Mouse (Mus musculus) forebrain, postnatal 0 days (tissue): ENCODE results near the gene Ifitm1. TPM values are rescaled to one million over a fixed set of nuclear protein-coding genes. Genes with fewer than 3 reads are reported as not detected.
A peak's percentile ranks its signal among the peaks of the same experiment; 100 is the strongest.
"Not testable (repeated sequence)": the region's sequence is repeated elsewhere in the genome, so short reads cannot be mapped to it uniquely, and the experiment has no call there.

Experiments used
- ATAC-seq: fragments of 200-750 bp; cut with Nextera tagmentation; 2 replicates; pipeline ENCODE4 v1.8.0; 2017; ENCODE audit warnings: mild to moderate bottlenecking, moderate library complexity
- DNase-seq: peaks from one replicate; pipeline ENCODE4 v3.0.0-alpha.2; 2015
- H3K27ac ChIP-seq: fragments of 300-500 bp; sonication (generic); 2 replicates; pipeline ENCODE4 v1.5.1; 2014; ENCODE audit warnings: low read depth, mild to moderate bottlenecking, antibody characterized with exemption, low read length, moderate library complexity, mixed read lengths
- H3K27me3 ChIP-seq: fragments of 300-500 bp; sonication (generic); 2 replicates; pipeline ENCODE4 v1.6.1; 2014; ENCODE audit warnings: mild to moderate bottlenecking, low read length, mixed read lengths; ENCODE audit not compliant: insufficient read depth
- H3K36me3 ChIP-seq: fragments of 300-500 bp; sonication (generic); 2 replicates; pipeline ENCODE4 v1.6.1; 2014; ENCODE audit warnings: mild to moderate bottlenecking, moderate library complexity; ENCODE audit not compliant: insufficient read depth
- H3K4me1 ChIP-seq: fragments of 300-500 bp; sonication (generic); 2 replicates; pipeline ENCODE4 v1.6.1; 2014; ENCODE audit warnings: antibody characterized with exemption; ENCODE audit not compliant: insufficient read depth
- H3K4me2 ChIP-seq: fragments of 300-500 bp; sonication (generic); 2 replicates; pipeline ENCODE4 v1.6.1; 2014; ENCODE audit warnings: low read depth, mild to moderate bottlenecking, moderate library complexity
- H3K4me3 ChIP-seq: fragments of 300-500 bp; sonication (generic); 2 replicates; pipeline ENCODE4 v1.5.1; 2014; ENCODE audit warnings: low read depth, low read length, mixed read lengths
- H3K9ac ChIP-seq: fragments of 300-500 bp; sonication (generic); 2 replicates; pipeline ENCODE4 v1.6.1; 2014; ENCODE audit warnings: mild to moderate bottlenecking
- H3K9me3 ChIP-seq: fragments of 300-500 bp; sonication (generic); 2 replicates; pipeline ENCODE4 v1.6.1; 2016; ENCODE audit warnings: low read length
- CTCF ChIP-seq: sonication (generic); IDR thresholded peaks from 2 replicates; pipeline ENCODE4 v1.5.1; 2016; ENCODE audit warnings: antibody characterized with exemption, control low read depth, low read depth
- WGBS: fragments of 180-500 bp; shearing (Covaris S2); extraction: QIAGEN DNeasy Blood & Tissue Kit; methylation state at CpG from one replicate; pipeline ENCODE4 v1.1.7; 2014; 5-methylcytosine and 5-hydroxymethylcytosine counted together
- polyA plus RNA-seq: library from polyadenylated mRNA; unstranded; fragments of >200 nt; fragmentation: Nextera tagmentation; extraction: Ambion mirVana; gene quantifications from 2 replicates; pipeline ENCODE4 v1.2.1, GENCODE M21; 2015
- total RNA-seq: library from RNA; depleted of rRNA; stranded (reverse); fragments of >200 nt; gene quantifications from 2 replicates; pipeline ENCODE4 v1.2.3, GENCODE M21; 2014

The Ifitm1 gene
- total and polyA plus RNA-seq, 2 experiments from 2014 or later: 12.7 to 14.5 TPM

DNA sequence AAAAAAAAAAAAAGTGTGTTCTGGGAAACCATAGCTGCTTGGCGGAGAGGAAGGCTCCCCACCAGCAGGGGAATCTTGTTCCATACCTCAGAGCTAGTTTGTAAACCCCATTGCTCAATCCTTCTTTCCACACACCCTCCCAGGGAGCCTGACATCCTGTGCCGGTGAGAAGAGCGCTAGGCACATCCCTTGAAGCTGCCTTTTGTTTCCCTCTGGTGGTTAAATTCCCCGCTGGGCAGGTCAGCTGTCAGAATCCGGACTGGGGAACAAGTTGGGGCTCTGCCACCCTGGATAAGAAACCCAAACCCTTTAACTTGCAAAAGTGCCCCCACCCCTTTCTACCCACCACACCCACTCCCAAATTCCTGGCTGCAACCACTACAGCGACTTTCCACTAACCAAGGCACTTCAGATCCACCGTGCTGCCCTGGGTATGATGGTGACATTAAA is 41.3 kb downstream of the Ifitm1 start:
- WGBS: 15% methylated on average over 7 of the region's 7 CpGs
- DNase-seq: no peak

DNA sequence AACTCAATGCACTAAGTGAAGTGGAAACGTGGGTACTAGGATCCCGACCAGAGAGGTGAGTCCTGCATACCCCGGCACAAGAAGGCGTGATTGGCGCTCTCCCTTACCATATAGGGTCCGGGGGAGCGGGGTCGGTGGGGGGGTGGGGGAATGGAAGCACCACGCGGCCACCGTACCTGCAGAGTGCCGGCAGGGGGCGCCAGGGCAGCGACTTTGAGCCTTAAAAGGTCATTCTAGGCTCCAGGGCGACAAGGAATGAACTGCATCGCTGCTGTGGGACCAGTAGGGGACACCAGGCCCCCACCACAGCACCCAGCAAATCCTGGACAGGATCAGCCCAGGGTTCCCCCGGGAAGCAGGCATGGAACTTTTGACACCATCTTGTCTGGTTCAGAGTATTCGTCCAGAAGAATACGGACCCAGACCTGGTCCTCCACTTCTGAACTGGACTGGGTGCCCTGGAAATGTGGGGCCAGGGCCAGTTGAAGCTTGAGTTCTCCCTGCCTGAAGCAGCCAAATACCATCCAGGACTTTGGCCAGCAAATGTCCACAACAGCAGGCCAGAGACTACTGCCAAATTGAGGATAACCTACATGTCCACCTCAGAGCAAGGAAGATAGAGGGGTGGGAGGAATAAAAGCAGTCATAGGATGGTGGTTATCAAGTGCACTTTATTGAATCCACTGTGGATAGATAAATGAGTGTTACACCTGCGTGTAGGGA is 42.1 kb downstream of the Ifitm1 start:
- no peak overlapping the region for H3K9ac ChIP-seq
- DNase-seq (peak; percentile 46), ATAC-seq (peak; percentile 83)
- 13% methylated on average over 20 of the region's 20 CpGs for WGBS
- no peak overlapping the region for H3K27ac ChIP-seq
- H3K36me3 ChIP-seq: no peaks in the 10 kb centered on the region
- no peak overlapping the region for H3K4me3 ChIP-seq
- peak; percentile 73 for TF ChIP-seq CTCF
- H3K4me2 ChIP-seq: peak overlapping the region; percentile 19; the same call in 1 of the 2 replicates
- no peaks in the 10 kb centered on the region for H3K9me3 ChIP-seq
- no peaks in the 10 kb centered on the region for H3K27me3 ChIP-seq
- H3K4me1 ChIP-seq: no peaks in the 10 kb centered on the region

More for the DNA sequence above, 41.3 kb downstream of the Ifitm1 start:
- Histone ChIP-seq H3K27ac (no peak overlapping the region), H3K4me3 (no peak overlapping the region), H3K27me3 (no peaks in the 10 kb centered on the region), H3K9ac (no peak overlapping the region), H3K4me1 (no peaks in the 10 kb centered on the region), H3K4me2 (no peak overlapping the region), H3K36me3 (no peaks in the 10 kb centered on the region), H3K9me3 (no peaks in the 10 kb centered on the region)
- no peak for TF ChIP-seq CTCF
- ATAC-seq: no peak

DNA sequence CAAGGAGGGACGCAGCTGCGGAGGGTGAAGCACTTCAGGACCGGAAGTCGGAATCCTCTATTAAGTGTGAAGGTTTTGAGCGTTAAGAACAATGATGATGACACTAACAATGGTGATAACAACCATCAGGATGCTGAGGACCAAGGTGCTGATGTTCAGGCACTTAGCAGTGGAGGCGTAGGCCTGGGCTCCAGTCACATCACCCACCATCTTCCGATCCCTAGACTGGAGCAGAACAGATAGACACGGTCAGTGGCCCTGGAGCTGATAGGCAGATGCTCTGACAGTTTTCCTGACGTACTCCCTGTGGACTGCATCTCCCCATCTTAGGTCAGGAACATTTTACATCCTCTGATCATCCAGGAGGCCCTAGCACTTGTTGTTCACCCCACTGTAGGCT is 42.6 kb downstream of the Ifitm1 start:
- Histone ChIP-seq H3K4me1 (no peaks in the 10 kb centered on the region), H3K36me3 (no peaks in the 10 kb centered on the region), H3K9ac (no peak overlapping the region), H3K4me3 (no peak overlapping the region), H3K27ac (no peak overlapping the region), H3K27me3 (no peaks in the 10 kb centered on the region), H3K9me3 (no peaks in the 10 kb centered on the region), H3K4me2 (0 out of 2 replicates have a peak overlapping the region, but pooled peaks have one; percentile 13)
- 90% methylated on average over 9 of the region's 9 CpGs for WGBS
- TF ChIP-seq CTCF: no peak
- no peak for DNase-seq
- ATAC-seq: no peak

DNA sequence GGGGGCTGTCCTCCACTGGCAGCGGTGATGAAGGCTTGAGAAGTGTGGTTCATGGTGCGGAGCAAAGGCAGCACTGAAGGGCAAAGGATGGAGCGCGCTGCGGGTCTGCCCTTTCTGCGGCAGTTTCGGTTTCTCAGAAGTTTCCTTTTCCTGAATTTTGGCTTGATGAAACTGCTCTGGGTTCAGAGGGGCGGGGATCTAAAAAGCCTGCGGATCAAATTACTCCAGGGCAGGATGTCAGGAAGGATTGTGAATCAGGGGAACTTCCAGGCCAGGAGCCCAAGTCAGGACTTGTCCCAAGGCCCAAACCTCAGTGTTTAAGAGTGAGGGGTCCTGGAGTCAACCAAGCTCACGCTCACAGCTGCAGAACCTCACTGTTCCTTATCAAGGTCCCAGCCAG is 43.6 kb downstream of the Ifitm1 start, which contains the start of gene Ifitm3:
Ifitm3 (minus strand) TSS at position 178 of the 400 bp plus-strand sequence.
- no peak for TF ChIP-seq CTCF
- Histone ChIP-seq H3K9ac (no peak within 1 kb of the TSS), H3K36me3 (no peaks in the 10 kb centered on the region), H3K4me2 (peak within 1 kb of the TSS; percentile 13; the same call in 1 of the 2 replicates), H3K27me3 (no peaks in the 10 kb centered on the region), H3K4me3 (no peak within 1 kb of the TSS), H3K27ac (no peak within 1 kb of the TSS), H3K9me3 (no peaks in the 10 kb centered on the region), H3K4me1 (no peaks in the 10 kb centered on the region)
- ATAC-seq: no peak
- DNase-seq: no peak
- WGBS: 38% methylated on average over 10 of the region's 10 CpGs

- 95% methylated on average over 7 of the region's 7 CpGs for WGBS
- TF ChIP-seq CTCF: no peak
- no peaks in the 10 kb centered on the region for H3K9me3 ChIP-seq
- H3K27ac ChIP-seq: no peak overlapping the region
- DNase-seq: no peak
- H3K4me3 ChIP-seq: no peak overlapping the region
- no peak overlapping the region for H3K9ac ChIP-seq
- no peaks in the 10 kb centered on the region for H3K36me3 ChIP-seq
- H3K4me2 ChIP-seq: no peak overlapping the region
- no peaks in the 10 kb centered on the region for H3K27me3 ChIP-seq
- no peaks in the 10 kb centered on the region for H3K4me1 ChIP-seq
- ATAC-seq: no peak
Observed at GRCm38 (mm10) chr7:141011238-141011770, 44.3 kb downstream of the Ifitm1 start.

GRCm38 (mm10) chr7:141016707-141017697 is 50.0 kb downstream of the Ifitm1 start:
- no peak for DNase-seq
- Histone ChIP-seq H3K4me2 (no peak overlapping the region), H3K36me3 (no peaks in the 10 kb centered on the region), H3K9me3 (no peaks in the 10 kb centered on the region), H3K9ac (no peak overlapping the region), H3K27ac (no peak overlapping the region), H3K4me1 (no peaks in the 10 kb centered on the region), H3K27me3 (no peaks in the 10 kb centered on the region), H3K4me3 (no peak overlapping the region)
- no peak for ATAC-seq
- WGBS: 87% methylated on average over 10 of the region's 10 CpGs
- no peak for TF ChIP-seq CTCF

GRCm38 (mm10) chr7:141017824-141018223 is 50.8 kb downstream of the Ifitm1 start, which contains the start of gene Ifitm6:
Gene Ifitm6 (minus strand): TSS chr7:141017924.
- H3K4me2 ChIP-seq, H3K27ac ChIP-seq, H3K9me3 ChIP-seq, DNase-seq, H3K4me3 ChIP-seq, H3K27me3 ChIP-seq, H3K9ac ChIP-seq, H3K36me3 ChIP-seq, ATAC-seq, H3K4me1 ChIP-seq: not testable (repeated sequence)
- 85% methylated on average over 1 of the region's 1 CpGs for WGBS
